Mouse (Mus musculus): ENCODE data around the gene Usp6nl. TPM values are rescaled to one million over a fixed set of nuclear protein-coding genes. Genes with fewer than 3 reads are reported as not detected.

Gene Usp6nl
- polyA plus RNA-seq, 1 experiment from 2014 or later = 6.2 TPM

DNA sequence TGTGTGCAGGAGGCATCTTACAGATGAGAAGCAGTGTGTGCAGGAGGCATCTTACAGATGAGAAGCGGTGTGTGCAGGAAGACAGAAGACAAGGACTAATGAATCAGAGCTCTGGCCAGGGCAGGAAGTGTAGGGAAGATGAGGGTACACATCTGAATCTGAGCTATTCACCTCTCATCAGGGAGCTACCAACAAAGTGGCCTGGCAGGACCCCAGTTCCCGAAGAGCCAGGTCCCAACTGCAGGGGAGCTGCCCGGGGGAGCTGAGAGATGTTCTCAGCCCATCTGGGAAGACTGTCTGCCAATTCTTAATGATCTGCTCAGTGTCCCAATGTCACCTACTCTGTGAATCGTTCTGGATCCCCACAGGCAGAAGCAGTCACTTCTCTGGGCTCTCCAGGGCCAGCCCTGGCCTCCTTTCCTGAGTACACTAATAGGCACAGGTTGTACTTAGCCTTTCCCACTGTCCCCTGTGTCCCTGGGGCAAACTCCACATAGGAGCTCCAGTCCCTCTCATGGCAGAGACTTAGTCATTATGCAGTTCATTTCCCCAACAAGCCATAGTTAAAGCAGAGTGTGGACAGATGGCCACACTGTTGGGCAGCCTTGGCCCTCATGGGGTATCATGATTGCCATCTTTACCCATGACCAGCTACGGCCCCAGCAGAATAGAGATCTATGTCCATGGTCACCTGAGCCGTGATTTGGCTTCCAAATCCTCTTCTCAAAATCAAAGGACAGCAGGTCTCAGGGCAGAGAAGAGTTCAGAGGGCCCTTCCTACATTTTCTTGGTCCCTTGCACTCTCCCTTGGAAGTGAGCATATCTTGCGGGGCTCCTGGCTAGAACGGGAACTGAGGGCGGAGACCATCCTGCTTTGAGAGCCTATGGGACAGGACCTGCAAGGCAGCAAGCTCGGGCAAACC, 165.4 kb downstream of the Usp6nl start:
- Histone ChIP-seq H3K27me3 (no peaks in the 10 kb centered on the region), H3K27ac (no peak overlapping the region), H3K9ac (no peak overlapping the region), H3K36me3 (no peaks in the 10 kb centered on the region), H3K9me3 (no peaks in the 10 kb centered on the region), H3K4me3 (no peak overlapping the region), H3K4me1 (replicated peaks) (peaks cover 16% of the 10 kb centered on the region), H3K4me2 (no peak overlapping the region)
- no peak for ATAC-seq (ENCODE audit: low FRiP score)
- 84% methylated on average over 10 of the region's 10 CpGs for WGBS

DNA sequence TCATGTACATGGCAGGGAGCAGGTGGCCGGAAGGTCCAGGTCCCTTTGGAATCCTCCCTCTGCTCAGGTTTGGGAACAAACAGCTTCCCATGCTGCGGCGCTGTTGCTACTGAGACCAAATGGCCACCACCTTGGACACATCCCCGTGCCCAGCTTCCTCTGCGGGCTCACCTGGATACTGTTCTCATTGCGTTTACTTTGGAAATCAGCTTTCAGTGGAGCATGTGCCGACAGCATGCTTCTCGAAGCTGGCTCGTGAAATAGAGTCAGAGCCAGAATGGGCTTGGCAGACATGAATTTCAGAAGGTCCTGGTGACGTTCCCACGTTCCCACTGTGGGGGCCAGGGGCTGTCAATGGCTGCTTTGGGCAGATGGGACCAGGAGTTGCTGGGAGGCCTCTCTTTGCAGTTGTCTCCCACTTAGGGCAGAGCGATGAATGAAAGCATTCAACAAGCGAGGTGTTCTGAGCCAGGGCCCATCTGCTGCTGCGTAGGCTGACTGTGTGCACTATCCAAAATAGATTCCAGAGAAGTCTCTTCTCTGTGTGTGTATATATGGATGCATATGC, 166.1 kb downstream of the Usp6nl start:
- peaks cover 8% of the 10 kb centered on the region for H3K4me1 ChIP-seq (replicated peaks)
- no peak overlapping the region for H3K9ac ChIP-seq
- no peaks in the 10 kb centered on the region for H3K36me3 ChIP-seq
- H3K27me3 ChIP-seq = no peaks in the 10 kb centered on the region
- H3K4me2 ChIP-seq = no peak overlapping the region
- ATAC-seq (ENCODE audit: low FRiP score) = no peak
- H3K27ac ChIP-seq = no peak overlapping the region
- 93% methylated on average over 14 of the region's 14 CpGs for WGBS
- no peaks in the 10 kb centered on the region for H3K9me3 ChIP-seq
- no peak overlapping the region for H3K4me3 ChIP-seq

DNA sequence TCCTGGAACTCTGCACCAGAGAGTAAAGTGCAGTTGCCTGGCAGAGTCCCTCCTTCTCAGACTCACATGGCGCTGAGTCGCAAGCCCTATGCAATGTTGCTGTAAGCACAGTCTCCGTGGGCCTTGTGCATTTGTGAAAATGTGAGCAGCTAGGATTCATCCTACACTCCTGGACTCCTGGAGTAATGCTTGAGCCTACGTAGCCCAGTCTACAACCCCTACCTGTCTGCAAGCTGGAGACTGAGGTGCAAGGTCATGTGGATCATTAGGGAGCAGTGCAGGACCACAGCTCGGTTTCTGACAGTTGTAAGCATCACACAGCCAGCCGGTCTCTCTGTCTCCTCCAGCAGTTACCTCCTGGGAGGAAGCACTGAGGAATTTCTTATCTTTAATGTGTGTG, 167.6 kb downstream of the Usp6nl start:
- no peak overlapping the region for H3K9ac ChIP-seq
- no peaks in the 10 kb centered on the region for H3K9me3 ChIP-seq
- H3K4me2 ChIP-seq = no peak overlapping the region
- WGBS = 89% methylated on average over 6 of the region's 6 CpGs
- no peaks in the 10 kb centered on the region for H3K27me3 ChIP-seq
- no peaks in the 10 kb centered on the region for H3K36me3 ChIP-seq
- H3K4me3 ChIP-seq = no peak overlapping the region
- H3K4me1 ChIP-seq (replicated peaks) = no peaks in the 10 kb centered on the region
- no peak for ATAC-seq (ENCODE audit: low FRiP score)
- no peak overlapping the region for H3K27ac ChIP-seq

DNA sequence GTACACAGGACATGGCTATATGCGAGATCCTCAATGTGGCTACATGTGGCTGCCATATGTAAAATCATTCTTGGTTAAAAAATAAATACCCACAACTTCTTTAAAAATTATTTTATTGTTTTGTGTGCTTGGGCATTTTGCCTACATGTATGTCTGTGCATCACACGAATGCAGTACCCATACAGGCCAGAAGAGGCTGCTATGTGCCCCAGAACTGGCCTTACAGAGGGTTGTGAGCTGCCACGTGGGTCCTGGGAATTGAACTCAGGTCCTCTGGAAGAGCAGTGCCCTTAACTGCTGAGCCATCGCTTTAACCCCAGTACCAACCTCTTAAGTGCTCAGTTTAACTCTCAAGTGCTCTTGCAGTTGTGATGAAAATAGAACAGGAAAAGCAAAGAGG, 168.4 kb downstream of the Usp6nl start:
- H3K9ac ChIP-seq = no peak overlapping the region
- H3K4me3 ChIP-seq = no peak overlapping the region
- no peaks in the 10 kb centered on the region for H3K36me3 ChIP-seq
- no peak overlapping the region for H3K4me2 ChIP-seq
- H3K27me3 ChIP-seq = no peaks in the 10 kb centered on the region
- no peak for ATAC-seq (ENCODE audit: low FRiP score)
- H3K9me3 ChIP-seq = no peaks in the 10 kb centered on the region
- no peak overlapping the region for H3K27ac ChIP-seq
- no peaks in the 10 kb centered on the region for H3K4me1 ChIP-seq (replicated peaks)
- WGBS = 88% methylated on average over 4 of the region's 4 CpGs

DNA sequence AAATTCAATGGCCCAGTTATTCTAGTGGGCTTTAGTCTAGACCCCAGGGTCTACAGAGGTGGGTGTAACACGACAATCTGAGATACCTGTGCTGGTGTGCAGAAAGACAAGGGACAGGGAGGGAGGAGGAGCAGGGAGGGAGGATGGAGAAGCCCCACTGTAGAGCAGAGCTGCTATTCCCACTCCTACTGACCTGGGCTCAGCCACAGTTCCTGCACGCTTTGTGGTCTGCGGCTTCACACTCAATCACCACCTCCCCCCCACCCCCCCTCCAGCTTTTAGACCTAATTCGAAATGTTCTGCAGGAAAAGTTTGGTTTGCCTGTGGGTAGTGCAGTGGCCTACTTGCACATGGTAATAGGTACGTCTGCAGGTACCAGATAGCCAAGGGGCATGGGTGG, 171.4 kb downstream of the Usp6nl start:
- 86% methylated on average over 5 of the region's 5 CpGs for WGBS

More for the DNA sequence above, 171.4 kb downstream of the Usp6nl start:
- Histone ChIP-seq H3K36me3 (no peaks in the 10 kb centered on the region), H3K9ac (no peak overlapping the region), H3K4me1 (replicated peaks) (no peaks in the 10 kb centered on the region), H3K27me3 (0 out of 2 replicates have a peak, but pooled peaks cover 4% of the 10 kb centered on the region), H3K9me3 (no peaks in the 10 kb centered on the region), H3K4me2 (no peak overlapping the region), H3K27ac (no peak overlapping the region), H3K4me3 (no peak overlapping the region)
- ATAC-seq (ENCODE audit: low FRiP score) = no peak

Other genes with a start within 250 kb of the Usp6nl start
- gene Proser2, start 192.5 kb upstream of the Usp6nl start, polyA plus RNA-seq (2015; fragmentation: Nextera tagmentation; extraction: Ambion mirVana) = 5.7 and 5.8 TPM in 2 replicates
- 1.8 and 2.3 TPM in 2 replicates for gene Echdc3, start 109.6 kb upstream of the Usp6nl start, polyA plus RNA-seq (2015; fragmentation: Nextera tagmentation; extraction: Ambion mirVana)